Mouse (Mus musculus): ENCODE measurements at regions not wholly inside any gene's neighbourhood (a gene's known extent, or its start where the extent isn't known, plus 50 kb on each side); places are given as distances from the start of the nearest gene placed in this dataset.

DNA sequence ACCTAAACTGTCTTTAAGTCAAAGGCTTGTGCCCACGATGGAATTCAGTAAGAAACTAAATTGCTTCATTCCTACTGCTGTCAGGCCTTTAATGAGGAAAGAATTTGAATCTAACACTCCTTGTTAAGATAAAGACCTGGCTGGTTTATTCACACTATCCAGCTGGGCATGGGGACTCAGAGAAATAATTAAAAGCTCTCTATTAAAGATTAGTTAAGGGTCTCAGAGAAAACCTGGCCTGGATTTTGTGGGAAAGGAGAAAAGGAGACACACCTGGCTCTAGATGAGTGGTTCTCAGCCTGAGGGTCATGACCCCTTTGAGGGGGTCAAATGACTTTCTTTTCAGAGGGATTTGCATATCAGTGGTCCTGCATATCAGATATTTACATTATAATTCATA is 178.7 kb downstream of the Plpp3 start:
- TF ChIP-seq MYOD1 (IDR thresholded peaks at IDR 0.05; ENCODE audit: control insufficient read depth in 1 of 3, insufficient read length in 2 of 3, low read depth in 2 of 3) (no peak), POLR2A (IDR thresholded peaks at IDR 0.05; ENCODE audit: insufficient read length, low read depth) (no peak), MAX (IDR thresholded peaks at IDR 0.05; ENCODE audit: low read depth) (no peak), TCF12 (IDR thresholded peaks at IDR 0.05; ENCODE audit: insufficient read depth, poor library complexity, severe bottlenecking) (no peak), USF1 (IDR thresholded peaks at IDR 0.05; ENCODE audit: low read depth) (no peak), POLR2AphosphoS2 (IDR thresholded peaks at IDR 0.05; ENCODE audit: insufficient read length, low read depth) (no peak), TCF3 (IDR thresholded peaks at IDR 0.05; ENCODE audit: insufficient read length, low read depth) (no peak), E2F4 (IDR thresholded peaks at IDR 0.05; ENCODE audit: insufficient read depth) (no peak)

Measured in myocyte (in vitro differentiated cells).